Mouse (Mus musculus) hindbrain, embryonic 13.5 days (tissue): ENCODE data around the gene Ncoa3. TPM values are rescaled to one million over a fixed set of nuclear protein-coding genes. Genes with fewer than 3 reads are reported as not detected.
A peak's percentile ranks its signal among the peaks of the same experiment; 100 is the strongest.

Experiments used
- ATAC-seq: fragments of 200-750 bp; cut with Nextera tagmentation; 2 replicates; pipeline ENCODE4 v1.8.0; 2017; ENCODE audit warnings: moderate TSS enrichment; ENCODE audit not compliant: low FRiP score
- H3K27ac ChIP-seq: fragments of 300-500 bp; sonication (generic); 2 replicates; pipeline ENCODE4 v1.5.1; 2015; ENCODE audit warnings: inconsistent platforms, mild to moderate bottlenecking, moderate library complexity
- H3K27me3 ChIP-seq: fragments of 300-500 bp; sonication (generic); 2 replicates; pipeline ENCODE4 v1.6.1; 2015; ENCODE audit warnings: mild to moderate bottlenecking, inconsistent platforms
- H3K36me3 ChIP-seq: fragments of 300-500 bp; sonication (generic); 2 replicates; pipeline ENCODE4 v1.6.1; 2015; ENCODE audit warnings: mild to moderate bottlenecking, inconsistent platforms
- H3K4me1 ChIP-seq: fragments of 300-500 bp; sonication (generic); replicated peaks from 2 replicates; pipeline ENCODE4 v1.6.1; 2015; ENCODE audit warnings: inconsistent platforms
- H3K4me2 ChIP-seq: fragments of 300-500 bp; sonication (generic); 2 replicates; pipeline ENCODE4 v1.6.1; 2015; ENCODE audit warnings: inconsistent platforms, mild to moderate bottlenecking, moderate library complexity
- H3K4me3 ChIP-seq: fragments of 300-500 bp; sonication (generic); 2 replicates; pipeline ENCODE4 v1.5.1; 2015; ENCODE audit warnings: mild to moderate bottlenecking, inconsistent platforms
- H3K9ac ChIP-seq: fragments of 300-500 bp; sonication (generic); 2 replicates; pipeline ENCODE4 v1.6.1; 2015; ENCODE audit warnings: mild to moderate bottlenecking, inconsistent platforms
- H3K9me3 ChIP-seq: fragments of 300-500 bp; sonication (generic); 2 replicates; pipeline ENCODE4 v1.6.1; 2016; ENCODE audit warnings: inconsistent platforms
- WGBS: fragments of 180-500 bp; shearing (Covaris S2); methylation state at CpG from one replicate; pipeline ENCODE4 v1.1.7; 2015; 5-methylcytosine and 5-hydroxymethylcytosine counted together
- polyA plus RNA-seq: library from polyadenylated mRNA; unstranded; fragments of >200 nt; fragmentation: Nextera tagmentation; extraction: Ambion mirVana; gene quantifications from 2 replicates; pipeline ENCODE4 v1.2.1, GENCODE M21; 2015

Ncoa3 gene
- polyA plus RNA-seq, 1 experiment from 2014 or later, result 12.0 TPM

- Histone ChIP-seq H3K4me1 (peaks cover 3% of the 10 kb centered on the region; the same call in 1 of the 2 replicates), H3K4me3 (no peak overlapping the region), H3K4me2 (no peak overlapping the region), H3K27ac (no peak overlapping the region), H3K36me3 (no peaks in the 10 kb centered on the region), H3K9ac (no peak overlapping the region), H3K27me3 (no peaks in the 10 kb centered on the region), H3K9me3 (no peaks in the 10 kb centered on the region)
- WGBS, result 80% methylated on average over 9 of the region's 9 CpGs
- ATAC-seq, result no peak
Observed at GRCm38 (mm10) chr2:165957257-165957828, 35.1 kb upstream of the Ncoa3 start.

DNA sequence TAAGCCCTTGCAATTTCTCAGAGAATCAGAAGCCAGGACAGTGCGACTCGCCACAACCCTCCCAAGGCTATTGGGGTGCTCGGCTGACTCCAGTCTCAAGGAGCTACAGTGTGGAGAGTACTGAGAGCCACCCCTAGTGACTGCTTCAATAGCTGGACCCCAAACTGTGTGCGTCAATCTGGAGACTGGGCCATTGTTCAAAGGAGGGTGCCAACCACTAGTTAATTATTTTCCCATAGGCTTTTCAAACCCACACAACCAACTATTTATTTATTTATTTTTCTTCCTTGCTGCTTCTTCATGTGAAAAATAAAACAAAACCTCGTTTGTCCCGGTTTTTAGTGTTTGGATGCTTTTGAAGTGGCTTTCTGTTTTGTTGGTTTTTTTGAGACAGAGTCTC is 33.9 kb upstream of the Ncoa3 start:
- 56% methylated on average over 6 of the region's 6 CpGs for WGBS
- Histone ChIP-seq H3K9me3 (no peaks in the 10 kb centered on the region), H3K27ac (no peak overlapping the region), H3K27me3 (no peaks in the 10 kb centered on the region), H3K4me3 (no peak overlapping the region), H3K4me1 (no peaks in the 10 kb centered on the region), H3K9ac (no peak overlapping the region), H3K36me3 (no peaks in the 10 kb centered on the region), H3K4me2 (no peak overlapping the region)
- ATAC-seq, result no peak

GRCm38 (mm10) chr2:165960695-165961094 is 31.7 kb upstream of the Ncoa3 start:
- no peak overlapping the region for H3K9ac ChIP-seq
- H3K4me2 ChIP-seq, result no peak overlapping the region
- ATAC-seq, result no peak
- H3K4me1 ChIP-seq, result no peaks in the 10 kb centered on the region; the same call in 1 of the 2 replicates
- WGBS, result 87% methylated on average over 3 of the region's 3 CpGs
- H3K27me3 ChIP-seq, result no peaks in the 10 kb centered on the region
- H3K4me3 ChIP-seq, result no peak overlapping the region
- no peaks in the 10 kb centered on the region for H3K36me3 ChIP-seq
- no peak overlapping the region for H3K27ac ChIP-seq
- no peaks in the 10 kb centered on the region for H3K9me3 ChIP-seq

- 83% methylated on average over 5 of the region's 5 CpGs for WGBS
- Histone ChIP-seq H3K9ac (no peak overlapping the region), H3K9me3 (no peaks in the 10 kb centered on the region), H3K27me3 (no peaks in the 10 kb centered on the region), H3K27ac (no peak overlapping the region), H3K4me2 (no peak overlapping the region), H3K4me1 (peaks cover 3% of the 10 kb centered on the region), H3K36me3 (no peaks in the 10 kb centered on the region), H3K4me3 (no peak overlapping the region)
- no peak for ATAC-seq
Observed at GRCm38 (mm10) chr2:165962824-165963223, 29.6 kb upstream of the Ncoa3 start.

DNA sequence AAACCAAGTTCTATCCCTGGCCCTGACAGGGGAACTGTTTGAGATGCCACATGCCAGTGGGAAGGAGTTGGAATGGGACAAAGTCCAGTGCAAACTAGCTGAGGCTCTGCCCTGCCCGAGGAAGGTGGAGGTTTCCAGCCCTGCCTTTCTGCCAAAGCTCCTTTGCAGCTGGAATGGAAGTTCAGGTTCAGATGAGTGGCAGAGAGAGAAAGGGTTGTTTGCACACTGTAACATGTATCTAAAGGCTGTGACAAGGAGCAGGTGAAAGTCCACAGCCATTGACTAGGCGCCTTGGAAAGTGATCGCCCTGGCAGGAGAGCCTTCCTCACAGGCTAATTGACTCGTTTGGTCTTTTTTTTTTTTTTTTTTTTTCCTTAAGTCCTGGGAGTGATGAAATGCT is 28.3 kb upstream of the Ncoa3 start:
- Histone ChIP-seq H3K9ac (no peak overlapping the region), H3K4me1 (peaks cover 7% of the 10 kb centered on the region), H3K9me3 (no peaks in the 10 kb centered on the region), H3K4me2 (no peak overlapping the region), H3K4me3 (no peak overlapping the region), H3K27me3 (no peaks in the 10 kb centered on the region), H3K27ac (no peak overlapping the region), H3K36me3 (no peaks in the 10 kb centered on the region)
- no peak for ATAC-seq
- 36% methylated on average over 4 of the region's 4 CpGs for WGBS

DNA sequence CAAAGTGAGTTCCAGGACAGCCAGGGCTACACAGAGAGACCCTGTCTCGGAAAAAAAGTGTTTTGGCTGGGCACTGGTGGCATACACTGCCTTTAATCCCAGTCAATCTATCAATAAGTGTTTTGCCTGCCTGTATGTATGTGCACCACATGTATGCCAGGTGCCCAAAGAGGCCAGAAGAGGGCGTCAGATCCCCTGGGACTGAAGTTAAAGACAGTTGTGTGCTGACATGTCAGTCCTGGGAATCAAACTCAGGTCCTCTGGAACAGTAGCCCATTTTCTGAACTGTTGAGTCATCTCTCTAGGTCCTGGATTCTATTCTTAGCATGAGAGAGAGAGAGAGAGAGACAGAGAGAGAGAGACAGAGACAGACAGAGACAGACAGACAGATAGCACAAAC is 25.4 kb upstream of the Ncoa3 start:
- Histone ChIP-seq H3K4me3 (no peak overlapping the region), H3K9me3 (no peaks in the 10 kb centered on the region), H3K4me1 (peaks cover 7% of the 10 kb centered on the region), H3K27me3 (no peaks in the 10 kb centered on the region), H3K4me2 (no peak overlapping the region), H3K9ac (no peak overlapping the region), H3K36me3 (no peaks in the 10 kb centered on the region), H3K27ac (peak overlapping the region; percentile 61; the same call in 1 of the 2 replicates)
- 87% methylated on average over 2 of the region's 2 CpGs for WGBS
- no peak for ATAC-seq

DNA sequence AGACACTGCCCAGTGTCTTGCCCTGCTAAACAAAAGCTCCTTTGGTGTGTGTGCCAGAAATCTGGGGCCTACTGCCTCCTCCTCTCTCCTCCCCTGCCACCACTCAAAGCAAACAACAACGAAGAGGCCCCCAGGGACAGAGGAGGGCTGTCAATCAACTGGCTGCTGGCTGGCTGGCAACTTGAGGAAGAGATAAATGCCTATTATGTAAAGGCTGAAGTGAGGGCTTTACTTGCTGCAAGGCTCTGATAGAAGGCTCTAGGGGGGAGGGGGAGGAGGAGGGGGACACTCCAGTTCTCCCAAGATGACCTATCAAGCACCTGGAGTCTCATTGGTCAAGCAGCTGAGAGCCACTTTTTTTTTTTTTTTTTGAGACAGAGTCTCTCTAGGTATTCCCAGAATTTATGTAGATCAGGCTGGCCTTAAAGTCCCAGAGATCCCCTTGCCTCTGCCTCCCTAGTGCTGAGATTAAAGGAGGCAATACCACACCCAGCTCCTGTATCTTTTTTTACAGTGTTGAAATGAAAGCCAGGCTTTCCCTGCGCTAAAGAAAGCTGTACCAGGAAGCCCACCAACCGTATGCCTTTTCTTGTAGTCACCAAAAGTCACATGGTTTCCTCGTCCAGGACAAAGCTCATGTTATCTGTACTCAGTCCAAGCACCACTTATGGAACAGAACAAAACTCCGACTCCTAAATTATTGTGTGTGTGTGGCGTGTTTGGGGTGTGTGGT is 24.4 kb upstream of the Ncoa3 start:
- no peak overlapping the region for H3K9ac ChIP-seq
- peak; percentile 74; the same call in 1 of the 2 replicates for ATAC-seq
- 60% methylated on average over 6 of the region's 6 CpGs for WGBS
- H3K4me3 ChIP-seq, result no peak overlapping the region
- H3K36me3 ChIP-seq, result no peaks in the 10 kb centered on the region
- no peaks in the 10 kb centered on the region for H3K9me3 ChIP-seq
- peak overlapping the region; percentile 61 for H3K27ac ChIP-seq
- no peak overlapping the region for H3K4me2 ChIP-seq
- no peaks in the 10 kb centered on the region for H3K27me3 ChIP-seq
- peaks cover 7% of the 10 kb centered on the region for H3K4me1 ChIP-seq

- 31% methylated on average over 3 of the region's 3 CpGs for WGBS
- no peak for ATAC-seq
- Histone ChIP-seq H3K27me3 (no peaks in the 10 kb centered on the region), H3K9me3 (no peaks in the 10 kb centered on the region), H3K4me3 (no peak overlapping the region), H3K4me1 (peaks cover 7% of the 10 kb centered on the region), H3K36me3 (no peaks in the 10 kb centered on the region), H3K27ac (no peak overlapping the region), H3K4me2 (no peak overlapping the region), H3K9ac (no peak overlapping the region)
Observed at GRCm38 (mm10) chr2:165968876-165969275, 23.6 kb upstream of the Ncoa3 start.

DNA sequence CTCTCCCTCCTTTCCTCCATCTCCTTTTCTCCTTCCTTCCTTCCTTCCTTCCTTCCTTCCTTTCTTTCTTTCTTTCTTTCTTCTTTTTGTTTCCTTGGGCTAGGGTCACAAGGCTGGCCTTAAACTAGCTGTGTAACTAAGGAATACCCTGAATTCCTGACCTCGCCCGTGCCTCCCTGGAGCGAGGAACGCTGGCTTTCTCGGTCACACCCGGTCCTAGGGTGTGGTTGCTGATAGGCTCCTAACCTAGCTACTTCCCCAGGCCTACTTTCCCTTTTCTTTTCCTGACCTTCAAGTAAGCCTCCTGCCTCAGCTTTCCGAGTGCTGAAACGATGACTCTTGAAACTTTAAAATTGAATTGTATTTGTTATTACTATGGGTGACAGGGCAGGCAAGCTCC is 23.0 kb upstream of the Ncoa3 start:
- no peak for ATAC-seq
- Histone ChIP-seq H3K27ac (no peak overlapping the region), H3K4me2 (no peak overlapping the region), H3K27me3 (no peaks in the 10 kb centered on the region), H3K4me1 (peaks cover 7% of the 10 kb centered on the region), H3K36me3 (no peaks in the 10 kb centered on the region), H3K4me3 (no peak overlapping the region), H3K9ac (no peak overlapping the region), H3K9me3 (no peaks in the 10 kb centered on the region)
- 67% methylated on average over 8 of the region's 8 CpGs for WGBS

DNA sequence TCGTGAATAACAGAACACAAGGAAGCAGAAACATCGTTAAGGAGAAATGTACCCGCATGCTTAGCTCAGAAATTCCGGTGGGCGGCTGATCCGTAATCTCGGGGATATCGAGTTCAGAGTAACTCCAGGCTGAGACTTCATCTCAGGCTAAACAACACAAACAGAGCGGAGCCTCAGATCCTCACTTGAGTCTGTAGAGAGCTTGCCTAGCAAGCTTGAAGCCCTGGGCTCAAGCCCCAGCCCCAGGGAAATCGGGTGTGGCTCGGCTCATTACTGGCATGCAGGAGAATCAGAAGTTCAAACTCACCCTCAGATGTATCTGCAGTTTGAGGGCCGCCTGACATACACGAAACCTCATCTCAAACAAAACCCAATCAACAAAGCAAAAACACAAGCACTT is 22.5 kb upstream of the Ncoa3 start:
- Histone ChIP-seq H3K4me1 (peaks cover 7% of the 10 kb centered on the region), H3K4me3 (no peak overlapping the region), H3K27me3 (no peaks in the 10 kb centered on the region), H3K4me2 (no peak overlapping the region), H3K9me3 (no peaks in the 10 kb centered on the region), H3K36me3 (no peaks in the 10 kb centered on the region), H3K9ac (no peak overlapping the region), H3K27ac (no peak overlapping the region)
- ATAC-seq, result no peak
- WGBS, result 92% methylated on average over 13 of the region's 13 CpGs

DNA sequence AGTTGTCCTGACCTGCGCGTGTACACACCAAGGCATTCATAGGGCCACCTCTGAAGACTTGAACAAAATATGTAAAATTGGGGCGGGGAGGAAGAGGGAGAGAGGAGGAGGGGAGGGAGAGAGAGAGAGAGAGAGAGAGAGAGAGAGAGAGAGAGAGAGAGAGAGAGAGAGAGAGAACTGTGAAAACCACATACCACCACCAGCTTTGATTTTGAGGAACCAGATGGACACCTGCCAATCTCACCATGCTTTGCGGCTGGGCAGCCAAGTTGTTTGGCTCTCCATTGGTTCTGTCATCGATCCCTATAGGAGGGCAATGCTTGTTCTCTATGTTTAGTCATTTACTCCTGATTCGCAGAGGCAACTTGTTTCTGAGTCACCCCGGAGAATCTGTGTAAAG is 21.7 kb upstream of the Ncoa3 start:
- H3K4me3 ChIP-seq, result no peak overlapping the region
- no peaks in the 10 kb centered on the region for H3K9me3 ChIP-seq
- H3K4me2 ChIP-seq, result no peak overlapping the region
- no peaks in the 10 kb centered on the region for H3K36me3 ChIP-seq
- WGBS, result 89% methylated on average over 7 of the region's 7 CpGs
- no peak overlapping the region for H3K27ac ChIP-seq
- H3K4me1 ChIP-seq, result peaks cover 7% of the 10 kb centered on the region
- H3K9ac ChIP-seq, result no peak overlapping the region
- no peaks in the 10 kb centered on the region for H3K27me3 ChIP-seq
- ATAC-seq, result no peak

GRCm38 (mm10) chr2:165974383-165974782 is 18.1 kb upstream of the Ncoa3 start:
- Histone ChIP-seq H3K27me3 (no peaks in the 10 kb centered on the region), H3K27ac (no peak overlapping the region), H3K9me3 (no peaks in the 10 kb centered on the region), H3K36me3 (no peaks in the 10 kb centered on the region), H3K4me1 (no peaks in the 10 kb centered on the region), H3K4me3 (no peak overlapping the region), H3K9ac (no peak overlapping the region), H3K4me2 (no peak overlapping the region)
- ATAC-seq, result no peak
- WGBS, result 89% methylated on average over 1 of the region's 1 CpGs

GRCm38 (mm10) chr2:165976186-165976585 is 16.2 kb upstream of the Ncoa3 start:
- Histone ChIP-seq H3K9ac (no peak overlapping the region), H3K36me3 (no peaks in the 10 kb centered on the region), H3K4me1 (no peaks in the 10 kb centered on the region), H3K4me3 (no peak overlapping the region), H3K9me3 (no peaks in the 10 kb centered on the region), H3K27ac (no peak overlapping the region), H3K4me2 (no peak overlapping the region), H3K27me3 (no peaks in the 10 kb centered on the region)
- 75% methylated on average over 3 of the region's 3 CpGs for WGBS
- ATAC-seq, result no peak
